19 mouse cellular contexts compared by ENCODE assay signal in the genomic region with DNA sequence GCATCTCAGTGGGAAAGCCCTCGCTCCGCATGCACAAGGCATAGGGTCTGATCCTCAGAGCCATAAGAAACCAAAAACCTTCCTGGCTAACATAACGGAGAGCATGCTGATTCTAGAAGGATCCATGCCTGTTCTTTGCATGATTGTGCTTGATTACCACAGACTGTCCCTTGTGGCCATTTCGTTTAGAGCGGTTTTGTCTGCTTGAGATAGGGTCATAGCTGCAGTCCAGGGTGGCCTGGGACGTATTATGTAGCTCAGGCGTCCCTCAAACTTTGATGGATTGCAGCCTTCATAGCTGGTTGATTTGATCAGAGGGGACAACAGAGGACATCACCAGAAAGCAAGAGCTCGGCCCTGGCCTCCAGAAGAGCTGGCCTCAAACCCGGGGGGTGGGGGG. TPM values are rescaled to one million over a fixed set of nuclear protein-coding genes. Genes with fewer than 3 reads are reported as not detected.
DNase-seq lines count a peak whose midpoint lies in the region; ATAC-seq and TF ChIP-seq lines count a peak whose summit lies in the region.
"Had no signal": no experiment of that assay in that cellular context is flagged by ENCODE, and none has a peak within 500 bp of the region (broad histone marks: within the 10 kb centered on the region; RNA-seq: fewer than 3 reads in every experiment).

No protein-coding gene starts in this region.

- TF ChIP-seq CTCF in intestine, postnatal 0 days (IDR thresholded peaks at IDR 0.05; ENCODE audit: low read depth): peak; percentile 36
- peak; percentile 24; the same call in 1 of the 2 replicates for TF ChIP-seq CTCF in liver, postnatal 0 days (IDR thresholded peaks at IDR 0.05; ENCODE audit: low read depth)

- H3K4me1 ChIP-seq in intestine, postnatal 0 days (replicated peaks; ENCODE audit: control insufficient read depth, insufficient read depth, low read length): no peaks in the 10 kb centered on the region
- H3K4me1 ChIP-seq in intestine, embryonic 16.5 days (ENCODE audit: control insufficient read depth, insufficient read depth, low read length): no peaks in the 10 kb centered on the region
- no peaks in the 10 kb centered on the region for H3K4me1 ChIP-seq in liver, postnatal 0 days (ENCODE audit: insufficient read depth)
- H3K4me1 ChIP-seq in liver, embryonic 12.5 days: no peaks in the 10 kb centered on the region
- H3K4me1 ChIP-seq: embryonic facial prominence, embryonic 12.5 days; forebrain, embryonic 12.5 days; heart, embryonic 15.5 days had no signal

- no peak overlapping the region for H3K9ac ChIP-seq in intestine, postnatal 0 days (ENCODE audit: low read depth, low read length)
- no peak overlapping the region for H3K9ac ChIP-seq in intestine, embryonic 16.5 days (ENCODE audit: low read depth, low read length)
- no peak overlapping the region for H3K9ac ChIP-seq in liver, postnatal 0 days (replicated peaks)
- H3K9ac ChIP-seq in liver, embryonic 12.5 days: no peak overlapping the region
- H3K9ac ChIP-seq: embryonic facial prominence, embryonic 12.5 days; forebrain, embryonic 12.5 days; heart, embryonic 15.5 days had no signal

- H3K4me3 ChIP-seq in intestine, postnatal 0 days (ENCODE audit: low read depth, low read length): no peak overlapping the region
- no peak overlapping the region for H3K4me3 ChIP-seq in intestine, embryonic 16.5 days (ENCODE audit: low read length)
- H3K4me3 ChIP-seq in liver, postnatal 0 days (ENCODE audit: low read depth, low read length): no peak overlapping the region
- H3K4me3 ChIP-seq in liver, embryonic 12.5 days: no peak overlapping the region
- H3K4me3 ChIP-seq: embryonic facial prominence, embryonic 12.5 days; forebrain, embryonic 12.5 days; heart, adult 2 months; heart, embryonic 15.5 days had no signal

- H3K9me3 ChIP-seq in intestine, postnatal 0 days (ENCODE audit: control insufficient read depth): no peaks in the 10 kb centered on the region
- H3K9me3 ChIP-seq in intestine, embryonic 16.5 days (ENCODE audit: control insufficient read depth, low read length): no peaks in the 10 kb centered on the region
- no peaks in the 10 kb centered on the region for H3K9me3 ChIP-seq in liver, postnatal 0 days (ENCODE audit: low read length)
- H3K9me3 ChIP-seq in liver, embryonic 12.5 days (replicated peaks): no peaks in the 10 kb centered on the region
- H3K9me3 ChIP-seq: embryonic facial prominence, embryonic 12.5 days; forebrain, embryonic 12.5 days; heart, embryonic 15.5 days had no signal

- H3K4me2 ChIP-seq in intestine, postnatal 0 days (replicated peaks; ENCODE audit: low read depth): no peak overlapping the region
- H3K4me2 ChIP-seq in intestine, embryonic 16.5 days (ENCODE audit: low read depth, low read length): no peak overlapping the region
- H3K4me2 ChIP-seq in liver, postnatal 0 days (ENCODE audit: low read depth, low read length): no peak overlapping the region
- H3K4me2 ChIP-seq in liver, embryonic 12.5 days: no peak overlapping the region
- H3K4me2 ChIP-seq: embryonic facial prominence, embryonic 12.5 days; forebrain, embryonic 12.5 days; heart, embryonic 11.5 days; heart, embryonic 15.5 days had no signal

- TF ChIP-seq EP300 in liver, postnatal 0 days (IDR thresholded peaks at IDR 0.05; ENCODE audit: low read depth): no peak

- H3K27ac ChIP-seq in intestine, postnatal 0 days (ENCODE audit: low read depth, low read length): no peak overlapping the region
- no peak overlapping the region for H3K27ac ChIP-seq in intestine, embryonic 16.5 days (ENCODE audit: low read length)
- no peak overlapping the region for H3K27ac ChIP-seq in liver, postnatal 0 days (ENCODE audit: low read depth)
- no peak overlapping the region for H3K27ac ChIP-seq in liver, embryonic 12.5 days
- H3K27ac ChIP-seq: embryonic facial prominence, embryonic 12.5 days; forebrain, embryonic 12.5 days; heart, adult 2 months; heart, embryonic 15.5 days had no signal

- ATAC-seq in intestine, postnatal 0 days: no peak
- no peak for ATAC-seq in intestine, embryonic 16.5 days
- no peak for ATAC-seq in liver, postnatal 0 days
- no peak for ATAC-seq in liver, embryonic 12.5 days
- ATAC-seq: forebrain, embryonic 16.5 days had no signal

- WGBS in intestine, postnatal 0 days: 80% methylated on average over 9 of the region's 9 CpGs
- 81% methylated on average over 9 of the region's 9 CpGs for WGBS in intestine, embryonic 16.5 days
- WGBS in liver, postnatal 0 days (ENCODE audit: insufficient replicate concordance): 85% methylated on average over 9 of the region's 9 CpGs
- 71% methylated on average over 9 of the region's 9 CpGs for WGBS in liver, embryonic 12.5 days (ENCODE audit: insufficient replicate concordance)

- no peaks in the 10 kb centered on the region for H3K36me3 ChIP-seq in intestine, postnatal 0 days (ENCODE audit: control insufficient read depth, insufficient read depth)
- no peaks in the 10 kb centered on the region for H3K36me3 ChIP-seq in intestine, embryonic 16.5 days (ENCODE audit: control insufficient read depth, insufficient read depth, low read length)
- peaks cover 9% of the 10 kb centered on the region; the same call in 1 of the 2 replicates for H3K36me3 ChIP-seq in liver, postnatal 0 days (replicated peaks; ENCODE audit: insufficient read depth, low read length)
- peaks cover 9% of the 10 kb centered on the region for H3K36me3 ChIP-seq in liver, embryonic 12.5 days
- H3K36me3 ChIP-seq: embryonic facial prominence, embryonic 12.5 days; forebrain, embryonic 12.5 days; heart, embryonic 15.5 days had no signal

- no peak for DNase-seq in liver, postnatal 0 days
- peak; percentile 36 for DNase-seq in testis, postnatal 10 days (ENCODE audit: low spot score)
- DNase-seq in testis, postnatal 14 days (ENCODE audit: low spot score): no peak
- no peak for DNase-seq in adrenal gland, postnatal 4 days (ENCODE audit: low spot score in 2 of 2)
- DNase-seq: adrenal gland, postnatal 10 days; cerebellum, adult 11-12 months; cerebellum, adult 9-10 months; cerebellum, postnatal 25 days; gastrocnemius, postnatal 14 days; heart, adult 2 months; heart, postnatal 14 days had no signal

- H3K27me3 ChIP-seq in intestine, postnatal 0 days (replicated peaks; ENCODE audit: control insufficient read depth, insufficient read depth, low read length): no peaks in the 10 kb centered on the region
- no peaks in the 10 kb centered on the region for H3K27me3 ChIP-seq in intestine, embryonic 16.5 days (replicated peaks; ENCODE audit: control insufficient read depth, insufficient read depth, low read length)
- H3K27me3 ChIP-seq in liver, postnatal 0 days (ENCODE audit: insufficient read depth, low read length): no peaks in the 10 kb centered on the region
- H3K27me3 ChIP-seq in liver, embryonic 12.5 days (replicated peaks): peaks cover 5% of the 10 kb centered on the region; the same call in 1 of the 2 replicates
- H3K27me3 ChIP-seq: embryonic facial prominence, embryonic 12.5 days; forebrain, embryonic 12.5 days had no signal

RNA-seq across cellular contexts. Expression of a gene that starts 47.6 kb away (rescaled TPM):
- 0.18 and 0.21 TPM in 2 replicates for polyA plus RNA-seq in intestine, postnatal 0 days (2015; fragmentation: Nextera tagmentation; extraction: Ambion mirVana)
- polyA plus RNA-seq in intestine, embryonic 16.5 days (2015; fragmentation: Nextera tagmentation; extraction: Ambion mirVana): 1.1 TPM in 2 replicates
- polyA plus RNA-seq in liver, postnatal 0 days (2015; fragmentation: Nextera tagmentation; extraction: Ambion mirVana): 70.9 and 75.4 TPM in 2 replicates
- 10.1 and 10.3 TPM in 2 replicates for polyA plus RNA-seq in liver, embryonic 12.5 days (2016; fragmentation: Nextera tagmentation; extraction: Ambion mirVana)
- total RNA-seq in adrenal gland, postnatal 4 days (2021): 10 to 100 TPM in 1 of 2 experiments, 1 to 10 TPM in 1; 1.0 to 15.7 TPM
- polyA plus RNA-seq: embryonic facial prominence, embryonic 12.5 days had no signal
